Mouse (Mus musculus): Measurements from ENCODE around the gene Cacna1c. TPM values are rescaled to one million over a fixed set of nuclear protein-coding genes. Genes with fewer than 3 reads are reported as not detected.

Gene Cacna1c
- total RNA-seq, 2 experiments from 2014 or later: 80.0 to 84.8 TPM

DNA sequence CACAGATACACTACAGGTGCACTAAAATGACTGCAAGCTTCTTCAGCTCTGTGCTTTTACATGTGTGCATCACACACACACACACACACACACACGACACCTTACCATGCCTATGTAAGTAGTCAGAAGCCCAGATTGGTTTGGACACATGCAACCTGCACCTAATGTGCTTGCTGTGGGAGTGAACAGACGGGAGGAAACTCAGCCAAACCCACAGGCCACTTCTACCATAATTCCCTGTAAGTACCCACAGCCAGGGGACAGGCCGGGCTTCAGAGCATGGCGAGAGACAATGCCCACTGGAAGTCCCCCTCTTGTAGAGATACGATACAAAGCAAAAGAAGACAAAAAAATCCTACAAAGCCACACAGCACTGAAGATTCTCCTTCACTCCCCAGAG, 258.7 kb downstream of the Cacna1c start:
- peak; percentile 30 for DNase-seq
- intact Hi-C loops (cut with DNase I): no loop called here

DNA sequence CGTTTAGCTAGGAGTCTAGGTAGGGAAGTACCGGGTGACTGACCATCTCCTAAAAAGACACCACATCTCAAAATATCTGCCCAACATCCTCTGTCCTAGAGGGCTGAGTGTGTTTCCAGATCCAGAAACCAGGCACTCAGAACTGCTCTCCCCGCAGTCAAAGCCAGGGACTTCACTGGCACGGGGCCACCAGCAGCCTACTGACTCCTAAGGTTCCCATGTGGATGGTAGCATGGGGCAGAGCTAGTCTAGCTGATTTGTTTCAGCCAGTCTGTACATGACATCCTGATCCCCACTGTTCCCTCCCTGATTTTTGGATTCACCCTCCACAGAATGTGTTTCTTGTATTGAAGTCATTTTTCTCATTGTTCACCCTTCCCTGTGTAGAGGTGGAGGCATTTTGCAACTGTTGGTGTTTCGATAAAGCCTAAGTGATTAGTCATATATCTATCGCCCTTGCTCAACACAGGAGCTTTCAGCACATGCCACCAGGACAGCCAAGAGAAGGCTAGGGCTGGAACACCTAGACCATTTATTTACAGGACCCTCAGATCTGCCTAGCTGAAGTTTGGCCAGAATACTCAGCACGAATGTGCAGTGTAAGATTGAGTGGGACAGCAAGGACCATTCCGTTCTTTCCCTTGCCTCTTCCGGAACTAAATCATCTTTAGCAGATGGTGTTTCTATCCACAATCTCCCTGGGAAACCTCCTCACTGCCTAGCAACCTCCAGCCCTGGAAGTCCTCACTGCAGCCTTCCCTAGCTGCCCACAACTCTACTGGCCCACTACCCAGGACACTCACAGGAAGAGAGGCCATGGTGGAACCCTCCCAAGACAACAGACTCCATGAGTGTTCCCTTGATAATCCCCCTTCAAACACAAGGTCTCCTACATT, 260.4 kb downstream of the Cacna1c start:
- DNase-seq: peak; percentile 61
- intact Hi-C loops (cut with DNase I): no loop called here

DNA sequence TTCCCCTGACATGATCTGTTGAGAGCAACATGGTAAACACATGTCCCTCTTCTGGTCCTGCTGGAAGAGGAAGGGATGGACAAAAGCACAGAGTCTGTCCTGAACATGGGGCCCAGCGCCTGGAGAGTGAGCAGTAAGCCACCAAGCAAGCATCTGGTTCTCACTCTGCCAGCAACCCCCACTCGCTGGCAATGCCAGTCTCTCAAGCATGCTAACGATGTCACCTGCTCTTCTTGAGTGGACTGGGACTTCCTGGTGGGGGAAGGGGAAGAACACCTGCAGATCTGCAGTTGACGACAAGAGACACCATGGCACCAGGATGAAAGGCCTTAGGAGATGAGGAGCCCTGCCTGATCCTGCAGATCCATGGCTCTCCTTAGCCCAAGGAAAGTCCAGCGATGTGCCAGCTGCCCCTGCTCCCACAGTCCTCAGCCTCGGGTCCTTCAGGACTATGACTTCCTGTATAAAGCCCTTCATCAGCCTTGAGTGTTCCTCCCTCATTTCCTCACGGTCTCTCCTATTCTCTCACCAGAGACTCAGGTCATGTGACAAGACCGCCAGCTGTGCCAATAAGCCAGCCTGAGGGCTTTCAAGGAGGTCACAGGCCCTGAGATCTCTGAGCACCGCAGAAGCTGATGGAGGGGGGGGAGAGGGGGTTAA, 261.8 kb downstream of the Cacna1c start:
- no peak for DNase-seq
- intact Hi-C loops (cut with DNase I): no loop called here

DNA sequence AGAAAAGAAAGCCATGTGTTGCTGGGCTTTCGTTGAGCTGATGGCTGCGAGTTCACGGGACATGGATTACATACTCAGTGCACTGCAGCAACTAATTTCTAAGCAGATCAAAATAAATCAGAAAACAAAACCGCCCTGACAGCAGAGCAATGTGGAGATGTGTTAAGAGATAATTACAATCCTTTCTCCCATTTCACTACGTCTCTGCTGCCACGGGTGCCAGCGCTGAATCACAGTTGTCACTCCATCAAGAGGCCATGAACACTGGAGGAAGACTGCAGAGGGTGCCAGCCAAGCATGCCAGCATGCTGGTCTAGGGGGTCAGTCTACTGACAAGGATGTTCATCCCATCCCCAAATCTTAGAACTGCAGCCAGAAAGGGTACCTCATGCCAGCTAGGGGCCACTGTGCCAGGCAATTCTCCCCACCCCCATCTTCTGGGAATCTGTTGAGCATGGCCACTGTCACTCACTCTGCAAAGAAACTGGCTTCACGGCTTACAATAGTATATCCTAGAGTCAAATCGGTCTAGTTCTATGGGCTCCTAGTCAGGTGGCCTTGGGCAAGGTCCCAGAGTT, 263.1 kb downstream of the Cacna1c start:
- DNase-seq: peak; percentile 37
- intact Hi-C loops (cut with DNase I): no loop called here

DNA sequence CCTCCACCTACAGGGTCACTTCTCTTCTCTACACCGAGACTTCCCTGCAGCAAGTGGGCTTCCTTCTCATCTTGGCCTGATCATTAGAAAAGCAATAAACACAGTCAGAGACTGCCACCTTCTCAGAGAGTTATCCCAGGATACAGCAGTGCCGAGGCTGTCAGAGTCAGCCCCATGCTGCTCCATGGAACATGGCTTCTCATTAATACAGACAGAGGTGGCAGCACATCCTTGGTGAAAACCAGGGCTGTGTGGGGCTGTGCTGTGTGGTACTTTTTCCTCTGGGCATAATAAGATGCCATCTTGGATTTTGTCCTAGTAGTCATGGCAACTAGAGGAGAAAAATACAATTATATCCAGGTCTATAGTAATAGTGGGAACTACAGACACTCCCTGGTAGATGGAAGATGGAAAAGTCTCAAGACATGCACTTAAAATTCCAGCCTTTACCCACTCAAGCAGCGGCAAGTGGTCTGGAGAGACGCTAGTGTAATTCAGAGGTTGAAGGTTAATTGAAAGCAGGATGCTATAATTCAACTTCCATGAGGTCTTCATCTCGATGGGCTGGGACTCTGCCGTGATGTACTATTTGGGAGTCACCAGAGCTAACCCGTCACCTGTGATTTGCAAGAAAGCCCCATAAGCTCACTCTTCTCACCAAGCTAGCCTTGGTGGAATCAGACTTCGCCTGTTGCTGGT, 264.1 kb downstream of the Cacna1c start:
- intact Hi-C loops (cut with DNase I): no loop called here
- DNase-seq: no peak

DNA sequence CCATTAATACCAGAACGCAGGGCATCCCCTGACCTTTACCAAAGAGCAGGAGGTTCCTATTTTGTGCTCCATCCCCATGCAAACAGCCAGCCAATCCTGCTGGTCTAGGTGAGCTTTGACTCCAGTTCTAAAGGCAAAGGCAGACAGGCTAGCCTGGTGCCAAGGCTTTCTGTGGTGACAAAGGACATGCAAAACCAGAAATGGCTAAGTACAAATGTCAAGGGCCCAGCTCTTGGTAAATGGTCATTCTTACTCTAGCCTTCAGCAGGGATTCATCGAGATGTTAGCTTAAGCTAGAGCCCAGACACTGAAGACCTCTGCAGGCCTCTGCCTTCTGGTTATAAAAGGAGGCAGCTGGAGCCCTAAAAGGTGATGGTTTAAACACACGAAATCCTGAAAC, 269.5 kb downstream of the Cacna1c start:
- DNase-seq: no peak
- intact Hi-C loops (cut with DNase I): no loop called here

GRCm38 (mm10) chr6:118924426-118924825, 271.8 kb downstream of the Cacna1c start:
- intact Hi-C loops (cut with DNase I): no loop called here
- DNase-seq: no peak

DNA sequence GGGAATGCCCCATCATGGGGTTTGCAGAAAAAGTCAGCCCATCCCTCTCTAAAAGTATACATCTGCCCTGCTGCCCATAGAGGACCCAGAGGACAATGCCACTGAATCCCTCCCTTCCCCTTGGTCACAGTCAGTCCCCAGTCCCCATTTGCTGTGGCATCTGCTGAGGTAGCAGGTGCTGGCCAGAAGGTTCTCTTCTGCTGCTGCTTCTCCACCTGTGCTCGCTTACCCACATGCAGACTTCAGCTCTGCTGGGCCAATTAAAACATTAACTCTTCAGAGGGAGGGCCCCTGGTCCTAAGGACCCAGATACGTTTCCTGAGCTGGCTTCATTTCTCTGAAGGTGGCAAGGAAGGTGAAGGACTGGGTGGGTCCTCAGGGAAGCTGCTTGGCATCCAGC, 272.3 kb downstream of the Cacna1c start:
- peak; percentile 61 for DNase-seq
- intact Hi-C loops (cut with DNase I): loop anchor here (2.0 kb wide), 1 partner anchor 181 kb away; no protein-coding TSS in a partner anchor

DNA sequence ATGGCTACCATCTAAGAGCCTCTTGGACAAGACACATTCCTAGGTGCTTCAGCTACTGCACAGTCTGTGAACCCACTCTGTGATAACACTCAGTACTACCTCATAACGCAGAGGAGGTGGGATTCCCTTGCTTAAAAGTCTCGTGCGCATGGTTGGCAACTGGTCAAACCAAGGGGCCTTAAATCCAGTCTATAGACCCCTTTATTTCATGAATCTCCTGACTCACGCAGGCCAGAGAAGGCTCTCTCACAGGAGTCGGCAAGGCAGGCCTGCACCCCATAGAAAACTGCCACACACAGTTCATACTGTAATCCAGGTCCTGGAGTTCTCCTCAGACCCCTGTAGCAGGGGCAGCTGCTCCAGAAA, 273.0 kb downstream of the Cacna1c start:
- DNase-seq: no peak
- intact Hi-C loops (cut with DNase I): loop anchor here (2.0 kb wide), 1 partner anchor 182 kb away; no protein-coding TSS in a partner anchor

GRCm38 (mm10) chr6:118922328-118923211, 273.6 kb downstream of the Cacna1c start:
- intact Hi-C loops (cut with DNase I): loop anchor here (2.0 kb wide), 1 partner anchor 182 kb away; no protein-coding TSS in a partner anchor

DNA sequence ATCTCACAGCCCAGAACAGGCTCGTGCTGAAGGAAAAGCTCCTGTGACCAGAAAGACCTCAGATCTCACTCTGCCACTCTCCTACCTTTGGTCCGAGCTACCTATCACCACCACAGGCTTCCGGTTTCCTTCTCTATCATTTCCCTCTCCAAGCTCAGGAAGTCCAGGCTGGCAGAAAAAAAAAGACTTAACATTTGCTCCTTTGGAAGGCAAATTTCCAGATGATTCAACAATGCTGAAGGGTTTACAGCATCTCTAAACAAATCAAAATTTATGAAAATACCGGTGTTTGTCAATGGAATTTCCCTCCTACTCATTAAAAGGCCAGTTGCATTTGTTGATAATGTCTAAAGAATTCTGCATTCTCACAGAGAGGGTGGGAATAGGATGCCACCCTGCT, 288.0 kb downstream of the Cacna1c start:
- DNase-seq: no peak
- intact Hi-C loops (cut with DNase I): no loop called here

More at GRCm38 (mm10) chr6:118922328-118923211, 273.6 kb downstream of the Cacna1c start:
- DNase-seq: peak; percentile 86

- intact Hi-C loops (cut with DNase I): no loop called here
- no peak for DNase-seq
Observed at GRCm38 (mm10) chr6:118907704-118908103, 288.5 kb downstream of the Cacna1c start.

- no peak for DNase-seq
- intact Hi-C loops (cut with DNase I): no loop called here
Observed at GRCm38 (mm10) chr6:118906878-118907277, 289.3 kb downstream of the Cacna1c start.

DNA sequence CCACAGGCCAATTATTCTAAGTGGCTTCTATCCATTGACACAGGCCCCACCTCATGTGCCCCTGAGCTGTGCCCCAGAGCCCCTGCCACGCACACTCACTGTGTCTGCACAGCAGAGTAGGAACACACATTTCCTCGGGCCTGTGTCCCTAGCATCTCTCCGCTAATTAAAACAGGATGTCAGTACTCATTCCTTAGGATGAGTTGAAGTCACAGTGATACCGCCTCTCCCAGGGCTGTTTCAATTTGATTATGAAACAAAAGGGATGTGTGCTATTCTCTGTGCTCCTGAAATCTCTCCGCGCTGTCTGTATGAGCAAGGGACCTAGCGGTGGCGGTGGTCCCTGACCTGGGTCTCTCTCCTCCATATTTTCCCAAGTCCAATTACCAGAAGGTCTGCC, 296.5 kb downstream of the Cacna1c start:
- intact Hi-C loops (cut with DNase I): no loop called here

DNA sequence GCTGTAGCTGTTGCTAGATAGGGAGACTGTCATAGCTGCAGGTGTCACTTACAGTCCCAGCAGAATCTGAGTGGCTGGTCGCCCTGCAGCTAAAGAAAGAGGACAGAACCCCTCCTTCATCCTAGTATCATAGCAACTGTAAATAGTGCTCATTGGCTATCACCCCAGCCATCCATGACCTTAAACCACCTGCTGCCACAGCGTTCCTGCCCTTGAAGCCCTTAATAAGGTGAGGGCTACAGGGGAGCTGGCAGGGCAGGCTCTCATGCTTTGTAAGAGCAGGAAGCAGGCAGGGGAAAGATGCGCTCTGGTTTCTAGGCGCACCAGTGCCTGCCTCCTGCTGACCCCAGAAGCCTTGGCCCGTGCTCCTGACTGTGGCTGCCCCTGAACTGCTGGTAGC, 299.1 kb downstream of the Cacna1c start:
- intact Hi-C loops (cut with DNase I): no loop called here
- no peak for DNase-seq

More for the DNA sequence above, 296.5 kb downstream of the Cacna1c start:
- no peak for DNase-seq

- intact Hi-C loops (cut with DNase I): no loop called here
- DNase-seq: no peak
Observed at GRCm38 (mm10) chr6:118894043-118894442, 302.2 kb downstream of the Cacna1c start.

GRCm38 (mm10) chr6:118889441-118889840, 306.8 kb downstream of the Cacna1c start:
- intact Hi-C loops (cut with DNase I): no loop called here
- no peak for DNase-seq

- intact Hi-C loops (cut with DNase I): no loop called here
- DNase-seq: no peak
Observed at GRCm38 (mm10) chr6:118887032-118887431, 309.2 kb downstream of the Cacna1c start.

- intact Hi-C loops (cut with DNase I): no loop called here
Observed at GRCm38 (mm10) chr6:118884961-118885360, 311.3 kb downstream of the Cacna1c start.

GRCm38 (mm10) chr6:118884073-118884551, 312.1 kb downstream of the Cacna1c start:
- intact Hi-C loops (cut with DNase I): no loop called here
- no peak for DNase-seq

More at GRCm38 (mm10) chr6:118884961-118885360, 311.3 kb downstream of the Cacna1c start:
- DNase-seq: no peak
